Mouse (Mus musculus) erythroblast, embryonic 14.5 days (primary cell): ENCODE data around the gene Skap1.

Experiments used
- GATA1 ChIP-seq: IDR thresholded peaks from 2 replicates; pipeline ENCODE4 v1.6.1; 2012; ENCODE audit warnings: low read length, inconsistent platforms, mixed read lengths
- TAL1 ChIP-seq: IDR thresholded peaks from 3 replicates; pipeline ENCODE4 v1.6.1; 2012; ENCODE audit warnings: low read length, inconsistent platforms, mixed read lengths

GRCm38 (mm10) chr11:96790681-96791080 lies 326.3 kb downstream of the Skap1 start:
- TF ChIP-seq TAL1 = no peak
- no peak for TF ChIP-seq GATA1
